Comparison of ENCODE assay signal across 8 mouse cellular contexts in genomic region chr3:40744024-40744835, GRCm38 (mm10). TPM values are rescaled to one million over a fixed set of nuclear protein-coding genes. Genes with fewer than 3 reads are reported as not detected.
DNase-seq lines count a peak whose midpoint lies in the region; ATAC-seq and TF ChIP-seq lines count a peak whose summit lies in the region.

Gene Hspa4l, plus strand, starts transcription at chr3:40744495.

- H3K4me2 ChIP-seq in kidney, embryonic 14.5 days (replicated peaks; ENCODE audit: low read depth, low read length): peak within 1 kb of the TSS; percentile 96
- H3K4me2 ChIP-seq in forebrain, embryonic 11.5 days (ENCODE audit: low read depth, low read length, severe bottlenecking): peak within 1 kb of the TSS; percentile 81
- H3K4me2 ChIP-seq in lung, embryonic 14.5 days: peak within 1 kb of the TSS; percentile 93

- no peaks in the 10 kb centered on the region for H3K9me3 ChIP-seq in kidney, embryonic 14.5 days (ENCODE audit: control insufficient read depth, low read length)
- H3K9me3 ChIP-seq in forebrain, embryonic 11.5 days (ENCODE audit: control insufficient read depth, low read length): no peaks in the 10 kb centered on the region
- H3K9me3 ChIP-seq in lung, embryonic 14.5 days (ENCODE audit: low read depth, low read length): no peaks in the 10 kb centered on the region

- no peak for ATAC-seq in kidney, embryonic 14.5 days (ENCODE audit: low FRiP score, low TSS enrichment)
- ATAC-seq in forebrain, embryonic 11.5 days (replicated peaks; ENCODE audit: low FRiP score): no peak
- ATAC-seq in inflammation-experienced regulatory T-cells, adult 6 months: no peak
- ATAC-seq in lung, embryonic 14.5 days (ENCODE audit: insufficient read depth): no peak

- H3K9ac ChIP-seq in kidney, embryonic 14.5 days (ENCODE audit: low read depth, low read length): peak within 1 kb of the TSS; percentile 66
- H3K9ac ChIP-seq in forebrain, embryonic 11.5 days (ENCODE audit: low read length): peak within 1 kb of the TSS; percentile 80
- H3K9ac ChIP-seq in lung, embryonic 14.5 days: peak within 1 kb of the TSS; percentile 62

- no peak for DNase-seq in kidney, adult 18-20 months
- DNase-seq in adrenal gland, postnatal 14 days: no peak
- peak; percentile 52 for DNase-seq in forebrain, embryonic 11.5 days (ENCODE audit: low spot score)
- peak; percentile 12 for DNase-seq in lung, embryonic 14.5 days
- DNase-seq in retina, embryonic 14.5 days (ENCODE audit: low spot score): peak; percentile 55
- DNase-seq in urinary bladder, postnatal 25 days (ENCODE audit: low spot score): no peak

- no peaks in the 10 kb centered on the region for H3K27me3 ChIP-seq in kidney, embryonic 14.5 days (ENCODE audit: control insufficient read depth, insufficient read depth, low read length)
- no peaks in the 10 kb centered on the region for H3K27me3 ChIP-seq in forebrain, embryonic 11.5 days (ENCODE audit: control insufficient read depth, insufficient read depth, low read length)
- H3K27me3 ChIP-seq in lung, embryonic 14.5 days (ENCODE audit: insufficient read depth, low read length): peaks cover 4% of the 10 kb centered on the region; the same call in 1 of the 2 replicates

- H3K36me3 ChIP-seq in kidney, embryonic 14.5 days (ENCODE audit: control insufficient read depth, insufficient read depth, low read length): no peaks in the 10 kb centered on the region
- H3K36me3 ChIP-seq in forebrain, embryonic 11.5 days (ENCODE audit: control insufficient read depth, insufficient read depth, low read length): no peaks in the 10 kb centered on the region
- H3K36me3 ChIP-seq in lung, embryonic 14.5 days (ENCODE audit: insufficient read depth): no peaks in the 10 kb centered on the region

- H3K4me3 ChIP-seq in kidney, embryonic 14.5 days (ENCODE audit: low read length): peak within 1 kb of the TSS; percentile 69
- peak within 1 kb of the TSS; percentile 79 for H3K4me3 ChIP-seq in forebrain, embryonic 11.5 days (ENCODE audit: low read depth, low read length)
- peak within 1 kb of the TSS; percentile 60 for H3K4me3 ChIP-seq in lung, embryonic 14.5 days (ENCODE audit: low read depth, low read length)

- H3K27ac ChIP-seq in kidney, embryonic 14.5 days (ENCODE audit: low read depth, low read length): peak within 1 kb of the TSS; percentile 30; the same call in 1 of the 2 replicates
- peak within 1 kb of the TSS; percentile 85 for H3K27ac ChIP-seq in forebrain, embryonic 11.5 days (ENCODE audit: low read depth, low read length)
- H3K27ac ChIP-seq in lung, embryonic 14.5 days (ENCODE audit: low read depth): peak within 1 kb of the TSS; percentile 69

- H3K4me1 ChIP-seq in kidney, embryonic 14.5 days (ENCODE audit: control insufficient read depth, insufficient read depth, low read length): peaks cover 5% of the 10 kb centered on the region; the same call in 1 of the 2 replicates
- 0 out of 2 replicates have a peak, but pooled peaks cover 3% of the 10 kb centered on the region for H3K4me1 ChIP-seq in forebrain, embryonic 11.5 days (replicated peaks; ENCODE audit: control insufficient read depth, insufficient read depth, low read length)
- no peaks in the 10 kb centered on the region; the same call in 1 of the 2 replicates for H3K4me1 ChIP-seq in lung, embryonic 14.5 days (ENCODE audit: insufficient read depth)

- WGBS in kidney, embryonic 14.5 days: 23% methylated on average over 16 of the region's 16 CpGs
- WGBS in forebrain, embryonic 11.5 days: 12% methylated on average over 16 of the region's 16 CpGs
- 19% methylated on average over 16 of the region's 16 CpGs for WGBS in lung, embryonic 14.5 days

- TF ChIP-seq CTCF in lung, embryonic 14.5 days (IDR thresholded peaks at IDR 0.05; ENCODE audit: low read depth): no peak

RNA-seq across cellular contexts. Expression of gene Hspa4l, which starts in this region (rescaled TPM):
- polyA plus RNA-seq in kidney, embryonic 14.5 days (2014; fragmentation: Nextera tagmentation; extraction: Ambion mirVana): 4.3 and 8.8 TPM in 2 replicates
- total RNA-seq in adrenal gland, postnatal 14 days (2021): 30.4 and 36.2 TPM in 2 replicates
- polyA plus RNA-seq in forebrain, embryonic 11.5 days (2014; fragmentation: Nextera tagmentation; extraction: Ambion mirVana): 55.1 and 58.4 TPM in 2 replicates
- polyA plus RNA-seq in inflammation-experienced regulatory T-cells, adult 6 months (2017; shearing (Covaris generic)): 10 to 100 TPM; 21.5 to 44.4 (median 25.4) TPM
- 11.4 TPM in 2 replicates for polyA plus RNA-seq in lung, embryonic 14.5 days (2014; fragmentation: Nextera tagmentation; extraction: Ambion mirVana)

Comparison
In these comparisons a context has a peak if more than half of its experiments do, and no peak if none do; other contexts are left out.
1. H3K27ac ChIP-seq: peak in every context shown above with its lines; median percentile 85 in forebrain, embryonic 11.5 days; 69 in lung, embryonic 14.5 days; 30 in kidney, embryonic 14.5 days.
2. DNase-seq: peak in forebrain, embryonic 11.5 days (single experiment), lung, embryonic 14.5 days (single experiment) and retina, embryonic 14.5 days (single experiment); none in kidney, adult 18-20 months (single experiment), adrenal gland, postnatal 14 days (single experiment) and urinary bladder, postnatal 25 days (single experiment).
3. Peak in every context shown above with its lines, with median percentiles within 50 percentile points of each other: H3K4me2 ChIP-seq, H3K4me3 ChIP-seq and H3K9ac ChIP-seq.